Mouse (Mus musculus) olfactory bulb, adult 2 months (tissue): Measurements from ENCODE around the gene Cdh4.

ENCODE experiments used
- CTCF ChIP-seq: fragments of 200-500 bp; IDR thresholded peaks from 2 replicates; pipeline ENCODE4 v1.5.1; 2012; ENCODE audit warnings: low read depth, mild to moderate bottlenecking, low read length, moderate library complexity; ENCODE audit not compliant: insufficient read depth
- POLR2A ChIP-seq: fragments of 200-500 bp; IDR thresholded peaks from 2 replicates; pipeline ENCODE4 v1.6.1; 2012; ENCODE audit warnings: mild to moderate bottlenecking, low read depth, low read length, moderate library complexity; ENCODE audit not compliant: insufficient read depth

DNA sequence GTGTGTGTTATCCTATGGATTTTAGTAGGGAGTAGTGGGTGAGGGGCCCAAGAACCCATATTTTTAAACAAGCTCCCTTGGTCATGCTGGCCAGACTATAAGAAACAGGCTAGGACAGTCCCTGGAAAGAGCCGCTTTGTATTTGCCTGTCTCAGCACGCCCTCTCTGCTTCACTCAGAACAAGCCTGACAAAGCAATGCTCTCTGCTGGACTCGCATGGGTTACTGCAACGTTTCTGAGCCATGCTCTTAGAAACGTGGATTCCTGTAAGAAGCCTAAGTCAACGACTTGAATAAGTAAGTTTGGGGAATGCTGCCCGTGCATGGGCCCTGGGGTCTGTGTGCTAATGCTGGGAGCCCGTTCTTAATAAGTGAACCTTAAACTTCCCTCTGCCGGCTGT is 2.1 kb upstream of the Cdh4 start:
- TF ChIP-seq CTCF: no peak
- TF ChIP-seq POLR2A: no peak
